Mouse (Mus musculus): ENCODE data around the gene Dph7.

Dph7 gene

GRCm38 (mm10) chr2:24962304-24963000 is at the start of gene Dph7:
Gene Dph7, plus strand, starts transcription at chr2:24962400.
- peak; percentile 87 for DNase-seq

DNA sequence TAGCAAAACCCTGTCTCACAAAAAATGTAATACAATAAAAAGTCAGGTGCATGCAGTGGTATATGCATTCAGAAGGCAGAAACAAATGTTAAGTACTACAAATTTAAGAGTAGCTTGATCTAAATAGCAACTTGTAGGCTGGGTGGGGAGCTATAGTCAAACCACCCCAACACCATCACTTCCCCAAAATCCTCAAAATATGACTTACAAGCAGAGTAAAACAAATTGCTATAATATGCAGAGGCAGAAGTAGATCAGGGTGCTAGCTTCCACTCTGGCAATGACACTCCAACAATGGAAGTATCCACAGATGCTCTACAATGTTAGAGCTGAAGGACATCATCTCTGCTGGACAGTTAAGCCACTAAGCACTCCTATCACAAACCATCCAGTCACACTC is 49.6 kb upstream of the Dph7 start:
- DNase-seq, result no peak

GRCm38 (mm10) chr2:24914762-24915161 is 47.4 kb upstream of the Dph7 start:
- DNase-seq, result no peak

DNA sequence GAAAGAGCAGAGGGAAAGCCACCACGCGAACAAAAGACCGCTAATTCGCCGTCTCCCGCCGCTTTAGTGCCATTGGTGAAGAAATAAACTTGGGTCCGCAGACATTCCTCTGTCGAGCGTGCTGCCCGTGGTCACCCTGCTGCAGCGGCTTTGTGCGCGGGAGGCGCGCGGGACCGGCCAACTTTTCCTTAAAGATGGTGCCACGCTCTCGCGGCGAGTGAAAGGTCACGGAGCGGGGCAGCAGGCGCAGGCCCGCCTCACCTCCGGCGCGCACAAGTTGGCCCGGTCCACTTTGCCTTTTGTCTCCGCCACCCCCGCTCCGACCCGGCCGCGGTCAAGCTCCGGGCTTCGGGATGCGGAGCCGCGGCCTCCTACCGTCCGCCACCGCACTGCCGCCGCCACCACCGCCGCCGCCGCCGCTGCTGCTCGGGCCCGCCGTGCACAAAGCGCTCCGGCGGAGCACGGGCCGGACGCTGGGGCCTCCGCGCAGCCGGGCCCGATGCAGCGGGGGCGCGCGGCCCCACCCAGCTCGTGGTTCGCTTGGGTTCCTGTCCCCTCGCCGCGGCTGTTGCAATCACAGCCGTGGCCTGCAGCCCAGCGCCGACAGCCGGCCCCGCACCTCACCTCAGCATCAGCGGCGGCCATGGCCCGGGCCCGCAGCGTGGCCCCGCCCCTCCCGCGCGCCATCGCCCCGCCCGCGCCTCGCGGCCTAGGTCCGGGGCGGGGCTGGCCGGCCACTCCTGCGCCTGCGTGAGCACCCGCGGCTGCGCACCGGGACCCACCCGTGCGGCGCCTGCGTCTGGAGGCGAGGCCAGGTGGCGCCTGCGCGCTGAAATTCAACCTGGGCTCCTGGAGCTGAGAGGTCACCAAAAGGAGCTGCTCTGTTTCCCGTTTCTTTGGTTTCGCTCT is 43.0 kb upstream of the Dph7 start, which contains the start of gene Ehmt1:
Gene Ehmt1 (minus strand): TSS at position 685 of the 909 bp plus-strand sequence.
- peak; percentile 95 for DNase-seq

DNA sequence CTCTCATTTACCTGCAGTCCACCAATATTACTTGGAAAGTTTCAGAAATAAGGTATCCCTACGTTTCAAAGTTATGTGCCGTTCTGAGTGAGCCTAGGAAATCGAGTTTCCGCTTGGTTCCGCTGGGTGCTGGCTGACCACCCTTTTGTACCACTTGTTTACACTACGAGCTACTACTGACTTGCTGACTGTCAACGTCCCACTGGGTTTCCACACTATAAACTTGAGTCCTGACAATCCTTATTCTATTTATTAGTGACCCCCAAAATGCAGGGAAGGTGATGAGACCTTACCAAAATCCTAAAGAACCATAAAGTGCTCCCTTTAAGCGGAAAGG is 42.4 kb upstream of the Dph7 start:
- no peak for DNase-seq

DNA sequence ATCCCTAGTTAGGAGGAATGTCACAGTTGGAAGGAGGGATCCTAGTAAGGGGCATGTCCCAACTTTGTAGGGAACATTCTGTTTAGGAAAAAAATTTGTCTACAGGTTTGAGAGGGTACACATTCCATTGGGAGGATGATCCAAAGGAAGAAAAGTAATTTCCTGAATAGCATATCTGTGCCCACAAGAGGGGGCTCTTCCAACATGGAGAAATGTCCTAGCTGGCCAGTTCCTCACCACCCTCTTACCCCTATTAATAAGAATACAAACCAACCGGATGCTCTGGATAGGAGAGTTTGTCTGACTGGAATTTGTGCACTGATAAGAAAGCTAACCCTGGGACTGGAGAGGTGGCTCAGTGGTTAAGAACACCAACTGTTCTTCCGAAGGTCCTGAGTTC is 38.6 kb upstream of the Dph7 start:
- DNase-seq, result peak; percentile 54

GRCm38 (mm10) chr2:24925284-24925683 is 36.9 kb upstream of the Dph7 start:
- no peak for DNase-seq

GRCm38 (mm10) chr2:24926345-24926964 is 35.7 kb upstream of the Dph7 start:
- no peak for DNase-seq

GRCm38 (mm10) chr2:24926965-24927358 is 35.2 kb upstream of the Dph7 start:
- DNase-seq, result no peak

DNA sequence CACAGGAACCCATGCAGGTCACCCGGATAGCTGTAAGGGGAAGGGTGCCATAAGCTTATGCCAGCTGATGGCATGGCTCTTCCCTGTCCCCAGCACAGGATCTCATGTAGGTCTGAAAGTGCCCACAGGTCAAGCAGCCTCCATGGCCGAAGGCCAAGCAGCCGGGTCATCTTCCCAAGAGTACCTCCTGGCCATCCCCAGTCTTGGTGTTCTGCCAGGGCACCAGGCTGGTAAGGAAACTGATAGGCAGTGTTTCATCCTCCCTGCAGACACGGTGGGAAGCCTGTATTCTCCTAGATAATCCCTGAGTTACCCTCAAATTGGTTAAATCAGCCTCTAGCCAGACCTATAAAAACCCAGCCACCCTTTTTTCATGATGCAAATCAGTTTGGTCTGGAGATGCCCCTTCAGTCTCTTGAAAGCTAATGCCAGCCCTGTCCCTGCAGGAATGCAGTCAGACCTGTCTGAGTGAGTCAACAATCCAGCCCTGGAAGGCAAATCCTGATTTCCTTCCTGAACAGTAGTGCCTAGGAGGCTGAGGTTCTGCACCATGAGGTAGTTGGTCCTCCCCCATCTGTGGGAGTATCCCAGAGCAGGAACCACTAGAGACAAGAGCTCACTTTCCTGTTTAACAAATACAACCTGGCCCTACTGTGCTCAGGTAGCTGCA is 34.3 kb upstream of the Dph7 start:
- peak; percentile 66 for DNase-seq

GRCm38 (mm10) chr2:24929119-24929518 is 33.1 kb upstream of the Dph7 start:
- peak; percentile 42 for DNase-seq

- no peak for DNase-seq
These were observed 32.6 kb upstream of the Dph7 start for GRCm38 (mm10) chr2:24929593-24929992.

DNA sequence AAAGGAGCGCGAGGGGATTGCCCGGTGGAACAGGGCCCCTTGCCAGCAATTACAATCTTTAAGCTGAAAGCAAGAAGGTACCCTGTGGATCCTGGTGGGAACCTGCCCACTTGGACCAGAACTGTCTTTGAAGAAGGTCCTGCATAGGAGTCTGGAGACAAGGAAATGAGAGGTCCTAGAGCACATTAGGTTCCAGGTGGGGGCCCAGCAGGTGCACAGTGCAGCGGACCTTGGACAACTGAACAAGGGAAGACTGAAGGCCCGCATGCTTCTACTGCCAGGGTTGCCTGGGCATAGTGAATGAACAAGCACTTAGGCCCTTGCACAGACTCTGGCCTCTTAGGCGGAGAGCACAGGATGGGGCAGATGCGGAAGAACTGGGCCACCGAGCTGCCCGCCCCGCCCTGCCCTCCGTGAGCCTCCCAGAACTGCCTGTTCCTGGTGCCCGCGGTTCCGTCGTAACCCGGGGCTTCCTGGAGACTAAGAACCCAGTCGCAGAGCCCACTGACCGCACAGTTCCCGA is 27.7 kb upstream of the Dph7 start:
- no peak for DNase-seq

- peak; percentile 94 for DNase-seq
These were observed 27.0 kb upstream of the Dph7 start, which contains the start of gene Arrdc1 for GRCm38 (mm10) chr2:24935057-24935796. Gene Arrdc1, minus strand, starts transcription at chr2:24935252.

DNA sequence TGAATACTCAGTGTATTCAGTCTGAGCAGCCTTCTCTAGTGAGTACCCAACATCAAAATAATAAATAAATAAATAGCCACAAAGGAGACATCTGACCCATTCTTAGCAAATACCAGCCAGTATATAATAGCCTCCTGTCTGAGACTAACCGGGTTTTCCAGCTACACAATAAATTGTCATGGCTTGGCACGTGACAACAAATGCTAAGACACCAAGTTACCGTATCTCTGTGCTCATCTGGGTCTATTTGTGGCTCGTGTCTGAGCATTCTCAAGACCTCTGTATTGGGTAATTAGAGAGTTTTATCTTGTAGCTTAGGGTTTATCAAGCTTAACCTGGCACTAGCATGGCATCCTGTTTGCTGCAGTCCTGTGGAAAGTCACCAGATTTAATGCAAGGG is 20.1 kb upstream of the Dph7 start:
- no peak for DNase-seq

DNA sequence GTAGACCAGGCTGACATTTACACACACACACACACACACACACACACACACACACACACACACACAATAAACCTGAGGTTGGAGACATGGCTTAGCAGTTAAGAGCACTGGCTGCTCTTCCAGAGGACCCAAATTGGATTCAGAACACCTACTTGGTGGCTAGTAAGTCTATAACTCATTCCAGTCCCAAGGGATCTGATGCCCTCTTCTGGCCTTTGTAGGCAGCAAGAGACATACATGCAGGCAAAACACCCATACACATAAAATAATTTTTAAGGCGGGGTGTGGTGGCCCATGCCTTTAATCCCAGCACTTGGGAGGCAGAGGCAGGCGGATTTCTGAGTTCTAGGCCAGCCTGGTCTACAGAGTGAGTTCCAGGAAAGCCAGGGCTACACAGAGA is 17.9 kb upstream of the Dph7 start:
- peak; percentile 55 for DNase-seq

DNA sequence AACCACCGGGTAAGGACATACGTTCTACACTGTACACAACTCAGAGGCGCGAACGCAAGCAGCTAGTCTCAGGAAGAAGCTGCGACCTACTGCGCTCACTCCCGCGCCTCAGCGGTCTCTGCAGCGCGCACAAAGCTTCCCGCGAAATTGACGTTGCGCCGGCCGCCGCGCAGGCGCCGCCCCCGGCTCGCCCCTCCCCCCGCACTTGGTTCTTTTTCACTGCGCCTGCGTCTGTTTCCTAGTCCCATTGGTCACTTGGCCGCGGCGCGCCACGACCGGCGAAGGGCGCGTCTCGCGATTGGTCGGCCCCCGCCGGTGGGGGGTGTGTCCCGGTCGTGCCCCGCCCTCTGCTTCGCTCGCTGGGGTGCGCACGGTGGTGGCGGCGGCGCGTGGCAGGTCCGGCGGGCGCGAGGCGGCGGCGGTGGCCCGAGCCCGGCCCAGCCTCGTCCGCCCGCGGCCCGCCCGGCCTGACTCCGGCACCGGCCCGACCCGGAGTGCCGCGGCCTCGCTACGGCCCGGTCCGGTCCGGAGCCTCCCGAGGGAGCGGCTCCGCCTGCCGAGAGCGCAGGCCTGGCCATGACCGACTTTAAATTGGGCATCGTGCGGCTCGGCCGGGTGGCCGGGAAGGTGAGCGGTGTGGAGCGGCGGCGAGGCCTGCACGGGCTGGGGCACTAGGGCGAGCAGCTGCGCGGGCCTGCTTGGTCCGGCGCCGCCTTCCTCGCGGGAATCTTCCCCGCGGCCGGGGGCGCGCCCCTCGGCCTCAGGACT is 12.6 kb upstream of the Dph7 start, which contains the start of gene Zmynd19:
Gene Zmynd19 (plus strand): TSS at position 372 of the 768 bp plus-strand sequence.
- DNase-seq, result peak; percentile 99

- DNase-seq, result no peak
These were observed 12.0 kb upstream of the Dph7 start for GRCm38 (mm10) chr2:24950189-24950535.

DNA sequence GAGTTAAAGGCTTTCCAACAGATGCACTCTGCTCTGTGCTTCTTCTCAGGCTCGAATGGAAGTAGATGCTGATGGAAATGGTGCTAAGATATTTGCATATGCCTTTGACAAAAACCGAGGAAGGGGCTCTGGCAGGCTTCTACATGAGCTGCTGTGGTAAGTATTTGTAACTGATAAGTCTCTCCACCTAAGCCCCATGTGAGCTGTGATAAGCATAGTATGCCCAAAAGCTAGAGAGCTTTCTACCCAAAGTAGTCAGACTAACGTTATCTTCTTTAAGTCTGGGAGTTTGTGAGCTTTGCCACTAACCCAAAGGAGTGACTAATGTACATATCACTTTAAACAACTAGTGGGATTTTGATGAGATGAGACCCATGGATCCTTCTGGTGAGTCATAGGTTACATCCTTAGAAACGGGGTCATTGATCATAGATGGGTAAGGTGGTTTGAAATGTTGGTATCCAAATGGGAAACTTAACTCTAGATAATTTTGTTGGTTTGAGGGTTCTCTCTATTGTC is 9.6 kb upstream of the Dph7 start:
- no peak for DNase-seq

DNA sequence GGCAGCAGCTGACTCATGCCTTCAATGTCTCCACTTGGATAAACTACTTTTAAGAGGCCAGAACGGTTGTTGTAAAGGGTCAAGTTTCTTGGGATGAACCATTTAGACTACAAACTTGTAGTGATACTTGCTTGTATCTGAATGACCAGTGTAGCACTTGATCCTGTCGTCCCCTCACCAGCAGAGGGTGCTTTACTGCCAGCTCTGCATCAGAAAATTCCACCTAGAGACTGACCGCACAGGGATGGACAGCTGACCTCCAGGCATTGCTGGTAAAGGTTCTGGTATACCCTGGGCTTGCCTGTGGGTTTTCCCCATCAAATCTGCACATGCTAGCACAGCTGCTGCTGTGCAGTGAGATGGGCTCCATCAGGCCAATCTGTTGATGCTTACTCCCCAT is 1.3 kb upstream of the Dph7 start:
- peak; percentile 42 for DNase-seq

DNA sequence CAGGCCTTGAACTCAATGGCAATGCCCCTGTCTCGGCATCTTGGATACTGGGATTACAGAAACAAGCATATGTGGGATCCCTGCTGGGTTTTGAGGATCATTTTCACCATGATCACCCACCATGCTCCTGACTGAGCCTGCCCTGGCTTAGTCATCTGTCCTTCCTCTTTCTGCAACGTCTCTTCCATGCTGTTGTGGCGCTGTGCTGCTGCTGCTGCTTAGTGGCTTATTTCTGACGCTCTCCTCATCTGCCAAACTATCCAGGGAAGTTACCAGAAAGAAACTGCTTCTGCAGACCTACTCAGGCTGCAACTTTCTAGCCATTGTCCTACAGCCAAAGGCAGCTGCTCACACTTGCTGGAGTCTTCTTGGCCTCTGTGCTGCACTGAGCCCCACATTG is 8.2 kb downstream of the Dph7 start:
- DNase-seq, result no peak
